Comparison of ENCODE assay signal across 11 mouse cellular contexts in genomic region chr6:128011781-128012180, GRCm38 (mm10).
A peak's percentile ranks its signal among the peaks of the same experiment; 100 is the strongest.
DNase-seq lines count a peak whose midpoint lies in the region; ATAC-seq and TF ChIP-seq lines count a peak whose summit lies in the region.
"Had no signal": no experiment of that assay in that cellular context is flagged by ENCODE, and none has a peak within 500 bp of the region (broad histone marks: within the 10 kb centered on the region; RNA-seq: fewer than 3 reads in every experiment).

No protein-coding gene starts in this region.

- no peak overlapping the region for H3K9ac ChIP-seq in intestine, embryonic 15.5 days
- no peak overlapping the region for H3K9ac ChIP-seq in intestine, postnatal 0 days (ENCODE audit: low read depth, low read length)
- H3K9ac ChIP-seq in limb, embryonic 12.5 days (replicated peaks) = no peak overlapping the region
- H3K9ac ChIP-seq: liver, postnatal 0 days had no signal

- ATAC-seq in intestine, embryonic 15.5 days = no peak
- no peak for ATAC-seq in intestine, postnatal 0 days
- no peak for ATAC-seq in limb, embryonic 12.5 days (ENCODE audit: insufficient number of reproducible peaks, insufficient read depth, low FRiP score, low TSS enrichment, low read depth)
- ATAC-seq: liver, postnatal 0 days had no signal

- H3K4me3 ChIP-seq in cerebellum, adult 2 months (replicated peaks; ENCODE audit: insufficient read depth, low read depth, low read length) = no peak overlapping the region
- no peak overlapping the region for H3K4me3 ChIP-seq in intestine, embryonic 15.5 days (replicated peaks)
- H3K4me3 ChIP-seq in intestine, postnatal 0 days (ENCODE audit: low read depth, low read length) = no peak overlapping the region
- H3K4me3 ChIP-seq in limb, embryonic 12.5 days (replicated peaks) = no peak overlapping the region

- no peak overlapping the region for H3K4me2 ChIP-seq in intestine, embryonic 15.5 days (replicated peaks)
- no peak overlapping the region for H3K4me2 ChIP-seq in intestine, postnatal 0 days (replicated peaks; ENCODE audit: low read depth)
- H3K4me2 ChIP-seq in limb, embryonic 12.5 days = no peak overlapping the region

- H3K27ac ChIP-seq in cerebellum, adult 2 months (ENCODE audit: insufficient read depth, low read length) = peak overlapping the region; percentile 82
- 0 out of 2 replicates have a peak overlapping the region, but pooled peaks have one; percentile 64 for H3K27ac ChIP-seq in intestine, embryonic 15.5 days
- no peak overlapping the region for H3K27ac ChIP-seq in intestine, postnatal 0 days (ENCODE audit: low read depth, low read length)
- peak overlapping the region; percentile 79; the same call in 1 of the 2 replicates for H3K27ac ChIP-seq in limb, embryonic 12.5 days

- DNase-seq in cerebellum, adult 2 months = peak; percentile 68 to 73
- DNase-seq in cerebellum, postnatal 14 days = no peak
- DNase-seq in Muller cell, postnatal 12 days (ENCODE audit: inconsistent ontology term) = peak; percentile 32
- DNase-seq in embryo, embryonic 9.5 days (ENCODE audit: extremely low spot score) = no peak
- no peak for DNase-seq in gastrocnemius, postnatal 4 days (ENCODE audit: low spot score in 2 of 2)
- DNase-seq: cerebellum, adult 8-10 months; liver, postnatal 0 days; thymus, postnatal 14 days had no signal

- H3K4me1 ChIP-seq in cerebellum, adult 2 months (ENCODE audit: control insufficient read depth, insufficient read depth, low read length) = peaks cover 94% of the 10 kb centered on the region
- H3K4me1 ChIP-seq in intestine, embryonic 15.5 days (replicated peaks) = peaks cover 44% of the 10 kb centered on the region
- no peaks in the 10 kb centered on the region for H3K4me1 ChIP-seq in intestine, postnatal 0 days (replicated peaks; ENCODE audit: control insufficient read depth, insufficient read depth, low read length)
- peaks cover 72% of the 10 kb centered on the region for H3K4me1 ChIP-seq in limb, embryonic 12.5 days (replicated peaks)

- TF ChIP-seq POLR2A in cerebellum, adult 2 months (IDR thresholded peaks at IDR 0.05; ENCODE audit: borderline replicate concordance, insufficient read depth, low read length) = no peak

- no peaks in the 10 kb centered on the region for H3K27me3 ChIP-seq in cerebellum, adult 2 months (ENCODE audit: control insufficient read depth, insufficient read depth, low read length)
- no peaks in the 10 kb centered on the region for H3K27me3 ChIP-seq in intestine, embryonic 15.5 days (replicated peaks)
- no peaks in the 10 kb centered on the region for H3K27me3 ChIP-seq in intestine, postnatal 0 days (replicated peaks; ENCODE audit: control insufficient read depth, insufficient read depth, low read length)
- H3K27me3 ChIP-seq in limb, embryonic 12.5 days = no peaks in the 10 kb centered on the region

- H3K36me3 ChIP-seq in intestine, embryonic 15.5 days = no peaks in the 10 kb centered on the region
- 0 out of 2 replicates have a peak, but pooled peaks cover 4% of the 10 kb centered on the region for H3K36me3 ChIP-seq in intestine, postnatal 0 days (ENCODE audit: control insufficient read depth, insufficient read depth)
- H3K36me3 ChIP-seq in limb, embryonic 12.5 days = no peaks in the 10 kb centered on the region

- TF ChIP-seq CTCF in cerebellum, adult 2 months (IDR thresholded peaks at IDR 0.05; ENCODE audit: borderline replicate concordance, insufficient read depth, low read depth, low read length) = no peak
- TF ChIP-seq CTCF in intestine, postnatal 0 days (IDR thresholded peaks at IDR 0.05; ENCODE audit: low read depth) = no peak

- 18% methylated on average over 17 of the region's 17 CpGs for WGBS in cerebellum, adult 2 months
- 64% methylated on average over 17 of the region's 17 CpGs for WGBS in intestine, embryonic 15.5 days
- 79% methylated on average over 17 of the region's 17 CpGs for WGBS in intestine, postnatal 0 days
- WGBS in limb, embryonic 12.5 days = 78% methylated on average over 17 of the region's 17 CpGs

- H3K9me3 ChIP-seq in intestine, embryonic 15.5 days = no peaks in the 10 kb centered on the region
- no peaks in the 10 kb centered on the region for H3K9me3 ChIP-seq in intestine, postnatal 0 days (ENCODE audit: control insufficient read depth)
- H3K9me3 ChIP-seq in limb, embryonic 12.5 days = no peaks in the 10 kb centered on the region

Comparison
In these comparisons a context has a peak if more than half of its experiments do, and no peak if none do; other contexts are left out.
1. DNase-seq: peak in cerebellum, adult 2 months (2 of 2) and Muller cell, postnatal 12 days (single experiment); none in cerebellum, postnatal 14 days (0 of 2), embryo, embryonic 9.5 days (single experiment) and gastrocnemius, postnatal 4 days (0 of 2).